Mouse (Mus musculus): Measurements from ENCODE around the gene Elavl3. TPM values are rescaled to one million over a fixed set of nuclear protein-coding genes. Genes with fewer than 3 reads are reported as not detected.
A peak's percentile ranks its signal among the peaks of the same experiment; 100 is the strongest.
"Not testable (repeated sequence)": the region's sequence is repeated elsewhere in the genome, so short reads cannot be mapped to it uniquely, and the experiment has no call there.

Elavl3 gene
- total RNA-seq (2021), result under 1 TPM; 0.14 to 0.73 TPM
- long read RNA-seq, experiment 1, result 0 reads
- long read RNA-seq, experiment 2, result 0 reads

DNA sequence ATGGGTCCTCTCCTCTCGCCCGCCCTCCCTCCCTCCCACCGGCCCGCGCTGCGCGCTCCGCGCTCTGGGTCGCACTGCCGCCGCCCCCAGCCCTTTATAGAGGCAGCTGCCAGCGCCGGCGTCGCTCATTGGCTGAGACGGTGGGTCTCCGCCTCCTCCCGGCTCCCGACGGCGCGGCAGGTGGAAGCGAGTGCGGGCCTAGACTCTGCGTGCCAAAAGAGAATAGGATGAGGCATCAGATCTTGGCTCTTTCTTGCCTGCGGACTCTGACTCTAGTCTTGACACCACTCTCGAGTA, at the start of gene Elavl3:
TSS of gene Elavl3 (minus strand) at position 66 of the 297 bp plus-strand sequence.
- intact Hi-C loops (cut with DNase I; ENCODE audit: low total_unique reads), result loop anchor here (5.0 kb wide), 1 partner anchor 35 kb away; no protein-coding TSS in a partner anchor

DNA sequence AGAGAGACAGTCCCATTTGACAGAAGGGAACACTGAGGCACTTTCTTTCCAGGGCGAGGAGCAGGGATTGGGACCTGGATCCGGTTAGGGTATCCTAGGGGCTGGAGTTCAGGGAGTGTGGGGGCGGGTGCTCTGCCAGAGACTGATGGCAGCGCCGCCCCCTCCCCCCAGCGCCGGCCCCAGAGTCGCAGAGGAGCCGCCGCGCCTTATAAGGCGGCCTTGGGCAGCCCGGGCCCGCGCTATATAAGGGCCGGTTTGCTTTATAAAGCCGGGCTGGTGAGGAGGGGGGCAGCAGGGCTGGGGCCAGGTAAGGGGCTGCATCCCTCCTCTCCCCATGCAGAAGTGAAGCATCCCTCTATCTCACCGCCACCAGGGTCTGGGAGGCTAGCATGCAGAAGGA, 48.1 kb upstream of the Elavl3 start:
- intact Hi-C loops (cut with DNase I; ENCODE audit: low total_unique reads), result no loop called here
- no peak for DNase-seq

More for the DNA sequence above, at the start of gene Elavl3:
- DNase-seq, result no peak

DNA sequence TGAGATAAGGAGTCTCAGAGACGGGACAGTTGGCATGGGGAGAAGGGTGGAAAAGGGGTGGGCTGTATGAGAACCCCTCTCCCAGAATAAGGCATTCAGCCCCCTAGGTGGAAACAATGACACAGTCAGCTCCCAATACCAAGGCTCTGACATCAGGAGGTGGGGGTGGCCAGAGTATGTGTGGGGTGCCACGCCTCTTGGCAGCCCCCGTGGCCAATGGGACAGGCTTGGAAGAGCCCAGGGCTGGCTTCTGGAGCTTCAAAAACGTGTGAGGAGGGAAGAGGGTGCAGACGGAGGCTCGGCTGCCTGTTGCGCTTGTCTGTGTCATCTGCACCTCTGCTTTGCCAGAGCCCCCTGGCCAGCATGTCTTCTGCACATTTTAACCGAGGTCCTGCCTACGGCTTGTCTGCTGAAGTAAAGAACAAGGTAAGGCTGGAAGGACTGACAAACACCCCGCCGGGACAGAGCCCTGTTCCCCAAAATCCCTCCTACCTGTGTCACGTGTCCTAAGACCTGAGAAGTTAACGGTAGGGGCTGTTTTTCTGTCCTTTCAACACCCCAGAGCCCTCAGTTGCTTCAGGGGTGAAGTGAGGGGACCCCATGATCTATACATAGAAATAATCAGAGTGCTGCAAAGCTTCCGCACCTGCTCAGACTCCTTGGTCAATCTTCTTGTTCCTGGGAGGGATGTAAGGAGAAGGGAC, 47.3 kb upstream of the Elavl3 start, which contains the start of gene Cnn1:
TSS of gene Cnn1 (plus strand) at position 224 of the 704 bp plus-strand sequence.
- intact Hi-C loops (cut with DNase I; ENCODE audit: low total_unique reads), result no loop called here
- peak; percentile 27 for DNase-seq

DNA sequence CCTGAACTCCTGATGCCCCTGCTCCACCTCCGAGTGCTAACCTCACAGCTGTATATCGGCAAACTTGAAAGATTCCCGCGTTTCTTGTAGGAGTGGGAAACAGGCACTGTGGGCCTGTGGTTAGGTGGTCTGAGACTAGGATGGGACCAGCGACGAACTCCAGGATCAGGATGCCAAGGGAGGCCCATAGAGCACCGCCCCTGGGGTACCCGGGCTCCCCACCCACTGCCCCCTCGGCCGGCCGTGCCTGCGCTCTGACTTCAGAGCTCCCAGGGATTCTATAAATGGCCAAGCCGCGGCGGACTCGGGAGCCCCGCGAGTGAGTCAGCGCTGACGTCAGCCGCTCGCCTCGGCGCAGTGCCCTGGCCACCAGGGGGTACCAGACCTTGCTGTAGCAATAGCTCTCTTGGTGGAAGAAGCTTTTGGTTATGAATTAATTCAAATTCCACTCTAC, 44.1 kb upstream of the Elavl3 start:
- intact Hi-C loops (cut with DNase I; ENCODE audit: low total_unique reads), result no loop called here

DNA sequence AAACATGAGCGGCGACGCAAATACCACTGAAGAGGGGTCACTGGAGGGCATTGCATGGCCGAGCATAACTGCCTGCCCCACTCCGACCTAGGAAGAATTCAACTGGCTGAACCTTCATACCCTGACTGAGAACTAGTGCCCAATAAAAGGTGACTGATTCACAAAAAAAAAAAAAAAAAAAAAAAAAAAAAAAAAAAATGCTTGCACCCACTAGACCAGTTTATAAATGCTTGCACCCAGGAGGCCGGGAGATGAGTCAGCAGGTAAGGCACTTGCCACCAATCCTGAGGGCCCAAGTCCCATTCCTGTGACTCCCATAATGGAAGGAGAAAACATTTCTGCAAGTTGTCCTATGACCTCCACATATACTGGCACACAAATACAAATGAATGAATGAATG, 40.9 kb upstream of the Elavl3 start:
- intact Hi-C loops (cut with DNase I; ENCODE audit: low total_unique reads), result no loop called here
- DNase-seq, result no peak

More for the DNA sequence above, 44.1 kb upstream of the Elavl3 start:
- peak; percentile 85 for DNase-seq

DNA sequence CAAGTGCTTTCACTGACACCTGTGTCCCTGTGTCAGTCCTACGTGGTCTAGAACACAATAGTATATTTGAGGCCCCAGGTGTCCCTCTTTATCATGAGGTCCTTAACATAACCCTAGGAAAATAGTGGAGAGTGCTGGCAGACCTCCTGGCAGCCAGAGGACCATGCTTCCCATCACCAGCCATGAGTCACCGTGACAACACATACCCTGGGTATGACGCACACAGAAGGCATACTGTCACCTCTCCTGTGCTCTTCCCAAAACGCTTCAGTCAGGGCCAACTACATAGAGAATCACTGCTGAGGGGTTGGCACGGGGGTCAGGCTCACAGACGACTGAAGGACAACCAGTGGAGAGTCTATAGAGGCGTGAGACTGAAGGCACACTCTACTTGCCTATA, 38.2 kb upstream of the Elavl3 start:
- intact Hi-C loops (cut with DNase I; ENCODE audit: low total_unique reads), result no loop called here

DNA sequence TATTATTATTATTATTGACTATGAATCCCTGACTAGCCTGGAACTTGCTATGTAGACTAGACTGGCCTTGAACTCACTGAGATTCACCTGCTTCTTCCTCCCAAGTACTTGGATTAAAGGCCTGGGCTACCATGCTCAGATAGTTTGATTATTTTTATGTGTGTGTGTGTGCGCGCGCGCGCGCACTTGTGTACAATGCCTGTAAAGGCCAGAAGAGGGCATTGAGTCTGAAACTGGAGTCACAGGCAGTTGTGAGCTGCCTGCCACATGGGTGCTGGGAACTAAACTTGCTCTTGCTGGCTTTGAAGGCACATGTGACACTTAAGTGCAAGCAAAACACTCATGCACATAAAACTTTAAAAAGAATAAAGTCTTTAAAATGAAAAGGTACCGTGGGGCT, 37.5 kb upstream of the Elavl3 start:
- DNase-seq, result no peak
- intact Hi-C loops (cut with DNase I; ENCODE audit: low total_unique reads), result no loop called here

More for the DNA sequence above, 38.2 kb upstream of the Elavl3 start:
- no peak for DNase-seq

DNA sequence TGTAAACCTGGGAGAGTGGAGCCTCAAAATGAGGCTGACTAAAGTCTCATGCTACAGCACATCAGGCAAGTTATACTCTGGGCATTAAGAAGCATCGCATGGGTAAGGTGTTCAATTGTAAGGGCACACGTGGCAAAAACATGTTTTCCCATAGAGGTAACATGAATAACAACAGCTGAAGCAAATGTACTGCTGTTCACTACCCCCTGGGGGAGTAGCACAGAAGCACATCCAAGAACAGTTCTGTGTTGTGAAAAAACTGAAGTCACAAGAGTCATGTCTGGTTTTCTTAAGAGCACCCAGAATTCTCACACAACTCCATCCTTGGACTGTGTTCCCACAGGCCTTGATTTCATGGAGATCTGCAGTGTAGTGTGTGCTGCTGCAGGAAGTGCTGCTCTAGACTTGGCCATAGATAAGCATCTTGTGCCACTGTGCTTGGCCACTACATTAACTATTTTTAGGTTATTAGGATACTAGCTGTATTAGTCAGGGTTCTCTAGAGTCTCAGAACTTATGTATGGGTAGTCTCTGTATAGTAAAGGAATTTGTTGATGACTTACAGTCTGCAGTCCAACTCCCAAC, 35.3 kb upstream of the Elavl3 start:
- intact Hi-C loops (cut with DNase I; ENCODE audit: low total_unique reads), result no loop called here
- DNase-seq, result no peak

DNA sequence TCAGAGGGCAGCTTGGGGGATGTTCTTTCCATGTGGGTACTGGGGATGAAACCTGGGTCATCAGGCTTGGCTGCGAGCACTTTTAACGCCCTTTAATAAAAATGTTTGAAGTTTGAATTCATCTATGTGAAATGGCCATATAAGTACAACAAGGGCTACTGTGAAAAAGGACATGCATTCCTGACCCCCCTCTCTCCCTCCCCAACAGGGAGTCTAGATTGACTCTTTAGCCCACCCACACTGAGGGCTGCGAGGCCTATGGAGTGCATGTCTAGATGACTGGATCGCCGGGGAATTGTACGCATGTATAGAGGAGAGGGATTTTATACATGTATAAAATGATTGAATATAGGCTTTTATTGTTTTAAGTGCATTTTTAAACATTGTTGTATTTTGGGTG, 34.2 kb upstream of the Elavl3 start:
- intact Hi-C loops (cut with DNase I; ENCODE audit: low total_unique reads), result no loop called here
- no peak for DNase-seq

DNA sequence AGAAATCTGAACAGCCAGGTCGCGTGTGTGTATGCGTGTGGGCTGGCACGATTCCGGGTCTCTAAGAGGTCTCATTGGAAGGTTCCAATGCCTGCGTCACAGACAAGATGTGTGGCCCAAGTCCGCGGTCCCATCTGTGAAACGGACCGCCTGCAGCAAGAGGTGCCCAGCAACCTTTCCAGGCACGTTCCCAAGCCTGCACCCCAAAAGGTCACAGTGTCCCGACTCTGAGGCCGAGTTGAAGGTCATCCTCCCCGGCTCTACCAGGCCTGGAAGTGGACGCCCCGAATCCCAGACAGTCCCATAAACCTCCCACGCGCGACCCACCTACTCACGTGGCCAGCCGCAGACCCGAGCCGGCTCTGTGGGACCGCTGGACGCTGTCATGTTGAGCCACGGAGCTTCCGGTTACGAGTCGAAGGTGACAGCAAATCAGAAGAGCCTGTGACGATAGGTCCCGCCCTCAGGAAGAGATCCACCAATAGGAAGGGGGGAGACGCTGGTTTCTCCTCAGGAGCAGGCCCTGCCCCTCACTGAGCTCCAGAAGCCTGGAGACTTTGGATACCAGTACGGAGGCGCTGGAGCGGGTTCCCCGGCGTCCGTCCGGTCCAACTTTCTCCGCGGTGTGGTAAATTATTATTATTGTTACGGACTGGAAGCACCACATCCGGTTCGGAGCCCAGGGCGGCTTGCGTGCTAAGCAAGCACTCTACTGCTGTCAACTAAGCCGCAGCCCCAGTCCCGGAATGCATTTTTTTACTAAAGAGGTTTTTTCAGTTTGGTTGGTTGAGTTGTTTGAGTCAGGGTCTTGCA, 33.4 kb upstream of the Elavl3 start, which contains the start of gene Ecsit:
TSS of gene Ecsit (minus strand) at position 417 of the 813 bp plus-strand sequence.
- intact Hi-C loops (cut with DNase I; ENCODE audit: low total_unique reads), result no loop called here
- DNase-seq, result peak; percentile 89

DNA sequence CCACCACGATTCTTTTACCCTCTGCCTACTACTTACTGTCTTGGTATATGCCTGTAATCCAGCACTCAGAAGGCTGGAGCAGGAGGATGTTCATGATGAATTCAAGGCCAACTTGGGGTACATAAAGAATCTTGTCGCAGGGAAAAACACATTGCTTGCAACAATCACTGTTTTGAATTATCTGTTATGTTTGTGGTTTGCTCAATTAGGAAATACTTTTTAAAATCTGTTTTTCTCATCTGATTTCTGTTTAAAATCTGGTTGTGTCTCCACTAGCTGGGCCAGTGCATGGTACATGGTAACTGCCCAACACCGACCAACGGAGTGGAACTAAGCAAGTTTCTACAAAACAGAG, 32.8 kb upstream of the Elavl3 start:
- DNase-seq, result no peak
- intact Hi-C loops (cut with DNase I; ENCODE audit: low total_unique reads), result no loop called here

DNA sequence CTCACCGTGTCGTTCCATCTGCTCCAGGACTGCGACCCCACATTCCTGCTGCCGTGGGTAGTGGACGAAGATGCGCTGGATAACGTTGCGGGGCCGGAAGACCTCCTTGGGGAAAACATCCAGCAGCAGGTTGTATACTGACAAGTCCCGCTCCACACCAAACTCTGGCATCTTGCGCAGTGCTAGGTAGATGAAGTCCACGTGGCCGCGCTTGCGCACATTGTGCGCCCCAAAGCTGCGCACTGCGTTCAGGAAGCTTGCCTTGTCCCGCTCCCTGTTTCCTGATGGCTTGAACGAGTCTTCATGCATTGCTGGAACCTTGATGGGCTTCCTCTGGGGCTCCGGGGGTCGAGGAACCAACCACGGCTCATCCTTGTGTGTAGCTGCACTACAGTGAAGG, 24.4 kb upstream of the Elavl3 start:
- intact Hi-C loops (cut with DNase I; ENCODE audit: low total_unique reads), result no loop called here
- no peak for DNase-seq

DNA sequence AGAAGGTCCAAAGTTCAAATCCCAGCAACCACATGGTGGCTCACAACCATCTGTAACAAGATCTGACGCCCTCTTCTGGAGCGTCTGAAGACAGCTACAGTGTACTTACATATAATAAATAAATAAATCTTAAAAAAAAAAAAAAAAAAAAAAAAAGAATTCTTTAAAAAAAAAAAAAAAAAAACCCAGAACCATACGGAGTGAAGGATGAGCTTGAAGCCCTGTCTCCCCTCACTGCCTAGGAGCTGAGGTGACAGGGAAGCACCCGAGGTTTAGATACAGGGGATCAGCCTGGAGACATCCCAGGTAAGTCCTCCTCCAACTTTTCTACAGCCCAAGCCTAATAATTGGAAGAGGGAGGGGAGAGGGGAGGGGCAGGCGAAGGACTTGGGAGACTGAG, 24.0 kb upstream of the Elavl3 start:
- intact Hi-C loops (cut with DNase I; ENCODE audit: low total_unique reads); DNase-seq: not testable (repeated sequence)

DNA sequence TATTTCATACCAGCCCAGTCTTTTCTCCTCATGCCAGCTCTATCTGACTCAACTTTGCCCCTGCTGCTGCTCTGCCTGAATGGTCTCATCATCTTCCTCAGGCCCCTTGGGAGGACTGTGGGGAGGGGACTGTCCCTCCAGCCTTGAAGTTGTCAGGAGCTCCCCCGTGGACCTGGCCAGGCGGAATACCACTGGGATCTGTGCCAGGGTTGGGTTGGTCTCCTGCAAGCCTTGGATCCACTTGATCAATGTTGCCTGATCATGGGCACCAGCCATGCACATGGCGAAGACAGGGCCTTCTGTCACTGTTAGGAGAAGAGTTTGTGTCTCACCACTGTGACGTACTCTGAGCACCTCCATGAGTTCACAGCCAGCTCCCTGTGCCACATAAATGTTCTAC, 20.5 kb upstream of the Elavl3 start:
- intact Hi-C loops (cut with DNase I; ENCODE audit: low total_unique reads), result no loop called here
- no peak for DNase-seq

DNA sequence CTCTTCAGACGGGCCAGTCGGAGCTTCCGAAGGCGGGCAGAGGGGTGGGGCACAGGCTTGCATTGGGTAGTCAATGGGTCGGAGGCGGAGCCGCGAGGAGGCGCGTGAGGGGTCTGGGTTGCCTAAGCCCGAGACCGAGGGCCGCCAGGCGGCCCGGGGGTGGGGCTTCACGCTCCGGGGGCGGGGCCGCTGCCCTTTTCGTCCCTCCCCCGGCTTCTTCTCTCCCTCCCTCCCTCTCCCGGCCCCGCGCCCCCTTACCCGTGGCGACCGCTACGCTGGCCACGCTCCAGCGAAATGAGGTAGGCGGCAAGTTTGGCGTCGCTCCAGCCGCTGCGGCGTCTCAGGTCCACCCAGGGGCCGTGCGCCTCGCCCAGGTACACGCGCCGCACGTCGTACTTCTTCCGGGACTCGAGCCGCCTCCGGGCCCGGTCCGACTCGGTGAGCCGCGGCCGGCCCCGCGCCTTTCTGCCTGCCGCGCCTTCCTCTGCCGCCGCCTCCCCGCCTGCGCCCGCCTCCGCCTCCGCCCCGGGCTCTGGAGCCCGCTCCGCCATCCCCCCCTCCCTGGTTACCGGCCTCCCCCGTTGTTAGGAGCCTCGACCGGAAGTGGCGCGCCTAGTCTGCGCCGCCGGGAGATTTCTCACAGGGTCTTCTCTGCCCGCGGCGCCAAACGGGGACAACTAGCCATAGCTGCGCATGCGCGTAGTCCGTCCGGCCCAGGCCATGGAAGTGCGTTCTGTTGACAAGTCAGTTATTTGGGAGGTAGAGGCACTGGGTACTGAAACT, 19.2 kb upstream of the Elavl3 start, which contains the start of the genes Gm49318 and Zfp653:
TSS of gene Gm49318 (minus strand) at position 469 of the 783 bp plus-strand sequence.
TSS of gene Zfp653 (minus strand) at position 586 of the 783 bp plus-strand sequence.
- intact Hi-C loops (cut with DNase I; ENCODE audit: low total_unique reads), result no loop called here
- peak; percentile 98 for DNase-seq

DNA sequence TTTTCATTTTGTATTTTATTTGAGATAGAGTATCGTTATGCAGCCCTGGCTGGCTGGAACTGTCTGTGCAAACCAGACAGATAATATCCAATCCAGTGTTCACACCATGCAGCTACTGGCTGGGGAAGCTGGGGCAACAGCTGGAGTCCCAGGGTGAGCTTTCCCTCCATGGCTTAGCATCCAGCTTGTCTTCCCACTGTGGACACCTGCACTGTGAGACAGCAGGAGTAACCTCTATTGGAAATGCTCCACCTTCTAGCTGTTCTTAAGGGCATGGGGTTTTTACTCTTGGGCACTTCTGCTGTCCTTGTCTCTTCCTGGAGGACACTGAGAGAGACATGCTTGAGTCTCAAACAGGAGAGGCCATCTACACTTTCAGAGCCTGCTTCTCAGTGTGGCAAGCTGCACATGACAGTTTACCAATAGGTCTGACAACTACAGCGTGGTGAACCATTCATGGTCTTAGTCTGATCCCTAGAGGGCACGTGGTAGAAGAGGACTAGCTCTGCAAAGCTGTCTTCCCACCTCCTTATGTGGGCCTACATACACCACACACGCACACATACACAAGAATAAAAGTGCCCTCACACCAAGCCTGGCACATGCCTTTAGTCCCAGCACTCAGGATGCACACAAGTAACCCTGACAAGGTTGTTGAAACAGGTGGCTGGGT, 18.2 kb upstream of the Elavl3 start:
- no peak for DNase-seq
- intact Hi-C loops (cut with DNase I; ENCODE audit: low total_unique reads), result no loop called here

DNA sequence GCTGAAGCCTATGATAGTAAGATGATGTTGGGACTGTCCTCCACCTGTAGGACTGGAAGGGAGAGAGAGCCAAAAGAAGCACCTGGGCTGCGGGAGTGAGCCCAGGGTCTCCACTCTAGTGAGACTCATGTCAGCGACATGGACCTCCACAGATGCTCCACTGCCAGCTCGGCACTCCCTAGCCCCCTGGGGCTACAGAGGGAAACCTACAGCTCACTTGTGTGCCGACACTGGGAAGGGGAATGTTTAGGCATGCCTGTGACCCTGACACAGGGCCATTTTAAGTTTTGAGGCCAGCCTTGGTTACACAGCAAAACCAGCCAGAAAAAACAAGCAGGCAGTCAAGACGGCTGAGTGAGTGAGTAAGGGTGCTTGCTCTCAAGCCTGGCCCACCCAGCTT, 15.4 kb upstream of the Elavl3 start:
- intact Hi-C loops (cut with DNase I; ENCODE audit: low total_unique reads), result loop anchor here (2.0 kb wide), 1 partner anchor 76 kb away; no protein-coding TSS in a partner anchor

DNA sequence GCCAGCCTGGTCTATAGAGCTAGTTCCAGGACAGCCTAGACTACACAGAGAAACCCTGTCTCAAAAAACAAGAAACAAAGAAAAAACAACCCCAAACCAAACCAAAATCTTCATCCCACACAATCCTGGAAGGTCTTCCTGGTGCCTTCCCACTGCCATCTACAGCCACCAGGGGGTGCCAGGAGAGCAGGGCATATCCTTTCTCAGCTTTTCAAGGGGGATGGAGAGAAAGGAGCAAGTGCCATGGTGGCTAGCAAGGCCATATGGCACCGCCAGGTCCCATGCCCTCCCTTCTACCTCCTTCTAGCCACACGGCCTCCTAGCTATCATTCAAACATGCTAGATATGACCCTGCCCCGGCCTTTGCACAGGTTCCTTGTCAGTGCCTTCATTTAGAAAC, 14.6 kb upstream of the Elavl3 start:
- DNase-seq, result peak; percentile 53
- intact Hi-C loops (cut with DNase I; ENCODE audit: low total_unique reads), result loop anchor here (2.0 kb wide), 1 partner anchor 76 kb away; no protein-coding TSS in a partner anchor

More for the DNA sequence above, 15.4 kb upstream of the Elavl3 start:
- DNase-seq, result no peak

DNA sequence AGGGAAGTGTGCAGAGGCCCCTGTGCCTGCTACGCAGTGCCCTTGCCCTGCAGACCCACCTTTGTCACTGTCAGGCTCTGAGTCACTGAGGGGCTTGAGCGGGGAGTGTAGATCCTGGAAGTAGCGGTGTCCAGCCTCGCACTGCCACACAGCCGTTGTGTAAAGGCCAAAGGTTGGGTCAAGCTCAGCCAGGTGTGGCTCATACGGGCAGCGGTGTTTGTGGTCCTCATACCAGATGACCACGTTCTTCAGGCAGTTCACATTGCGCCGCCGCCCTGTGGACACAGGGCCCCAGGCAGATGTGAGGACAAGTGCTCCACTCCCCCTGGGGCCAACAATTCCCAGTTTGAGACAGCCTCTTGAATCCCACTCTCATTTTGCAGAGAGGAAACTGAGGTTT, 13.8 kb upstream of the Elavl3 start:
- DNase-seq, result no peak
- intact Hi-C loops (cut with DNase I; ENCODE audit: low total_unique reads), result loop anchor here (2.0 kb wide), 1 partner anchor 77 kb away; no protein-coding TSS in a partner anchor
